Mouse (Mus musculus) ovary, postnatal 14 days (tissue): Measurements from ENCODE around the gene Tnfrsf22.
"Not testable (repeated sequence)": the region's sequence is repeated elsewhere in the genome, so short reads cannot be mapped to it uniquely, and the experiment has no call there.

Experiments
- DNase-seq: peaks from one replicate; pipeline ENCODE4 v3.0.0; 2022; ENCODE audit warnings: low spot score

Tnfrsf22 gene

DNA sequence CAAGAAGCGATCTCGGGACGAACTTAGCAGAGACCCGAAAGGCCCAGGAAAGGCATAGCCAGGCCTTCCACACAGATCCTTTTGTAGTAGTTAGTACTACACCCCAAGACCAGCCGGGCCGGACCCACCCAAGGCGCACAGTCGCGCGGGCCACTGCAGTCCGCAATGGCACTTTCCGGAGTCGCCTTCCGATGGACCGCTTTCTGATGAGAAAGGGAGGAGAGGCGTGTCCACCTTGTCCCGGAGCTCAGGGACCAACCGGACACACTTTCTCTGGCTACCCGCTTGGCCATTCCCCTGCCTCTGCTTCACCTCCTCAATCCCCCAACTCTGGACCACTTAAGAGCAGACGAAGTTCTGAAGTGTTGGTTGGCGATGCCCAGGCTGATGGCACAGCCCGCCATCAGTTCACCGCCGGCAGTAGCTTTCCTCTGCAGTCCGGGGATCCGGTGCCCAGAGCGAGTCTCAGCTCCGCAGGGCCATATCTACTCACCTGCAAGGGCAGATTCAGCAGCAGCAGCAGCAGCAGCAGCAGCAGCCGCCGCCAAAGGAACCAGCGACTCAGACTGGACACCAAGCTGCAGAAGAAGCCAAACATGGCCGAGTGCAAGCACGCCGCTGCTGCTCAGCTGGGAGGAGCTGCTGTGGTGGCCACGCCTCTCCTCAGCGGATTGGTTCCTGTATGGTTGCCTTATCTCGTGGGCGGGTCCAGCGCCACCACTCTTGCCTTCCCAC lies at the start of gene Tnfrsf22:
Tnfrsf22 (minus strand) TSS at position 628 of the 735 bp plus-strand sequence.
- peak; percentile 65 for DNase-seq

DNA sequence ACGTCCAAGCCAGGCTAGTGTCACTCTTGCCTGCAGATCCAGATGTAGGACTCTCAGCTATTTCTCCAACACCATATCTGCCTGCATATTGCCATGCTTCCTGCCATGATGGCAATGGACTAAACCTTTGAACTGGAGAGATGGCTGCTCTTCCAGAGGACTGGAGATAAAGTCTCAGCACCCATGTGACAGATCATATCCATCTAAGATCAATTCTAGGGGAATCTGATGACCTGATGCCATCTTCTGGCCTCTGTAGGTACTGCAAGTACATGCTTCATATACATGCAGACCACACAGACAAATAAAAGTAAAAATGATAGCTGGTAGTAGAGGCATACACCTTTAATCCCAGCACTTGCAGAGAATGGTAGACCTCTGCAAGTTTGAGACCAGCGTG lies 46.7 kb upstream of the Tnfrsf22 start:
- no peak for DNase-seq

DNA sequence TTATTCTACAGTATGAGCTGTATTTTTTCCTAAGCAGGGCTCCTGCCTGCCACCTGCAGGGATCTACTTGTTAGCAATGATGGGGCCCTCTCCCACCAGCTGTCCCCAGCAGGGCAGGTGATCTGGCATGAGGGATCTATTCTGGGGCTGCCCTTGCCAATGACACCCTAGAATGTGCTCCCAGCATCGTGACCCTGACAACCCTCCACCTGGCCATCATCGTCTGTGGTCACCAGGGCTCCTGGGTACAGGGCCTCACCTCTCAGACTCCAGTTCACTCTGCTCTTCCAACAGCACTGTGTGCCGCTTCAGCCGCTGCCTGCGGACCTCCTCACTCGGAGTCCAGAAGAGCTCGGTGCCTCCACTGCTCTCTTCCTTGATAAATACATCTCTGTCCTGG lies 45.1 kb upstream of the Tnfrsf22 start:
- no peak for DNase-seq

DNA sequence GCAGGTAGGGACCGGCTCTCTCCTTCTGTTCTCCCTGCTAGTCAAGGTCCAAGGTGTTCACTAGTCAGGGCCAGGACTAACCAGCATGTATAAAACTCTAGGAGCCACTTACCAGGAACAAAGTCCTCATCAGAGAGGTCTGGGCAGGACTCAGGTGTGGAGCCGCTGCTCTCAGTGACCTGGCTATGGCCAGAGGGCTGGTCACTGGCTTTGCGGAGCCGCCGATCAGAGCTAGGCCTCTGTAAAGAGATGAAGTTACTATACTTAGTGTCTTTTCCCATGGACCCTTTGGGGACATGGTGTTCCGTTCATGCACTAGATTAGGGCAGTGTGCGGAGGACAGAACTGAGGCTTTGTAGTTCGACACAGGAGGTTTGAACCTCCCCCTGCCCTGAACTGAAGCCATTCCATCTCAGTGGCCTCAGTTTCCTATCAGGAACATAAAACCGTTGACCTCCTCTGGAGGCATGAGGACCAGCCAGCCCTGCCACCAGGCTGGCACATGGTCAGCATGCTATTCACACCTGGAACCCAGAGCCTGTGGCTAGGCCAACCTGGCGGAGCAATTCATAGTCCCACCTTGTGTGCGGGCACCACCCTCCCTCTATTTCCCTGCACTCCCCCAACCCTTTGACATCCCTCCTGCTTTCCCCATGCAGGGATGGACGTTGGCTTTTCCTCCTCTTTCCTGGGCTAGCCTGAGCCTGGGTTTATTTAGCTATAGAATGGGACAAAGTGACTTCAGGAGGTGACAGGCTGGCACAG lies 43.5 kb upstream of the Tnfrsf22 start:
- no peak for DNase-seq

DNA sequence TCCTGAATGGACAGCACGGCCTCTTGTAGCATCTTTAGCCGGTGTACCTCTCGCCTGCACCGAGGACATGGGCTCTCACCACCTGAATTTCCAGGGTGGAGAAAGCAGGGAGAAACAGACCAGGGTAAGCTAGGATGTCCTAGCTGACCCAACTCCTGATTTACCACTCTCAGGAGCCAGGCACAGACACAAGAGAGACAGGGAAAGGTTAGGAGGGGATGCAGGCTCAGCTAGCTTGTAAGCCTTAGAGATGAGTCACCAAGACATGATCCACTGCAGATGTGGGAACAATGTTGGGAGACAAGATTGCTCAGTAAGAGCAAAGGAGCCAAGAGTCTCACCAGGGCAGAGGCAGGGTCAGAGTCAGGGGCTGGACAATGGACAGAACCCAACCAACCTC lies 42.4 kb upstream of the Tnfrsf22 start:
- DNase-seq: no peak

DNA sequence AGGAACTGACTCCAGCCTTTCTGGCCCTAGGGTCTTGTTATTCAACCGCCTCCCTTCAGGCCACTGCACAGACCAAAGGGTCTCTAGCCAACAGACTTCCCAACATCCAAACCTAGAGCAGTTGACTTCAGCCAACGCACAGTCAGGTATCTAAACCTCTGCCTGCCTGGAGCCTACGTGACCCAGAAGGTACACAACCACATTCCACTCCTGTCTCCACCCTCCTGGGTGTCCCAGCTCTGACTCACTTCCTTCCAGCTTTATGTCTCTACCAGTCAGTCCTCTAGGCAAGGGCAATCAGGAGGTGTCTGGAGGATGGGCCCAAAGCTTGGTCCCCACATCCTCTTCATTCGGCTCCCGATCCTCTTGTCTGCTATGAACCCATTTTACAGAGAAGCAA lies 41.7 kb upstream of the Tnfrsf22 start:
- no peak for DNase-seq

DNA sequence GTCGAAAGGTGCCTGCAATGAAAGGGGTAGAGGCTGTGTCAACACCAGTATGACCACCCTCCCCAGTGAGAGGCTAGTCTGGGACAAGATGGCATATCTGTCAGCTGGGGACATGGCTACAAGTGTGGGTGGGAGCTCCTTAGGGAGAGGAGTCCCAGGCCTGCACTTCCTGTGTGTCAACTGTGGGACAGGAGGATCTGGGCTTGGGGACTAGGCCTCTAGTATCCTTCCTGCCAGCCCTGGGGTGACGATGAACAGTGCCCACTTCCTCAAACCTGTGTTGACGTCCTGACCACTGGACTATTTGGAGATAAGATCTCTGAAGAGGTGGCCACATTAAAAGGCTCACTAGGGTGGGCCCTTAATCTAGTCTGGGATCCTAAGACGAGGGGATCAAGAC lies 40.5 kb upstream of the Tnfrsf22 start:
- DNase-seq: no peak

DNA sequence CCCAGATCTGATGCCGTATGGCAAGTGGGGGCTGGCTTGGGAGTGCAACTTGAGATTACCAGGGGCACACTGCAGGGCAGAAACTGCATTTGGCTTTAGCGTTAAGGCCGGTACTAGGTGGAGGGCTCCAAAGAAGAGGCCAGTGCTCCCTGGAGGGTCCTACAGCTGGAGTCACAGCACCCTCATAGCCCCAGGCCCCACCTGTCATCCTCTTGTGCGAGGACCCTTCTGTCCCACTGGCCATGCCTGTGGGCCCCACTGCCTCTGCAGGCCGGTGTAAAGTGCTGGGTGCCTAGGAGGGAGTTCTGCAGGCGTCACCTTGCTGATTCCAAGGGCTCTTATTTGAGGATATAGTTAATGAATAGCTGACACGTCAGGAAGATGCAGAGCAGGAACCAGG lies 40.0 kb upstream of the Tnfrsf22 start:
- no peak for DNase-seq

DNA sequence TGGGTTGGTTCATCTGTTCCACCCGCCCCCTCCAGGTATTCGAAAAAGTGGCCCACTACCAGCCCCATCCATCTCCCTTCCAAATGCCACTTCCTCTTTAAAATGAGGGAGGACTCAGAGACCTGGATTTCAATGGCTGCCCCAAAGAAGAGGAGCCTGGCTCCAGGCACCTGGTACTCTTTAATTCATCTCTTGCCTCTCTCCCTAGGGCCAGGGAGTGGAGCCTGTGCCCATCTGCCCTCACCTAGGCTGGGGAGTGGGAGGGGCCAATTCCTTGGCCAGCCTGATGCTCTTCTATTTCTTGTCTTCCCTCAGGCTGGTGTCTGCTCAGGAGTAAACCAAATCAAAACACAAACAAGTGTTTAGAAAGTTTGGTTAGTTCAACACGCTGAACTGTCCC lies 37.2 kb upstream of the Tnfrsf22 start:
- DNase-seq: not testable (repeated sequence)

DNA sequence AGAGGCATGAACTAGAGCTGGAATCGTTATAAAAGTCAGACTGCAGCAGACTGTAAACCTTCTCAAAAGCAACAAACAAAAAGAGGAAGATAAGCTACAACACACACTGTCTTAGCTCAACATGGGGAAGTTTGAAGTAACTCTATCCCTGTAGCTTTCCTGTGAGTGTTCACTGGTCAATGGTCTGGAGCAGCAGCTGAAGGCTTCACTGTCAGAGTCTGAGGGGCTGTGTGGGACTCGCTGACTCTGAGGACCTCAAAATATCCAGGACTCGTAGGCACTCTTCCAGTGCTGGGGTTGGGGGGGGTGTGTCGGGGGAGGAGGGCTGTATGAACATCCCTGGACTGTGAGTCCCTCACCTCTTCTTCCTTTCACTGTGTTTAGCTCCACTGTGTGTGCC lies 36.7 kb upstream of the Tnfrsf22 start:
- DNase-seq: not testable (repeated sequence)

DNA sequence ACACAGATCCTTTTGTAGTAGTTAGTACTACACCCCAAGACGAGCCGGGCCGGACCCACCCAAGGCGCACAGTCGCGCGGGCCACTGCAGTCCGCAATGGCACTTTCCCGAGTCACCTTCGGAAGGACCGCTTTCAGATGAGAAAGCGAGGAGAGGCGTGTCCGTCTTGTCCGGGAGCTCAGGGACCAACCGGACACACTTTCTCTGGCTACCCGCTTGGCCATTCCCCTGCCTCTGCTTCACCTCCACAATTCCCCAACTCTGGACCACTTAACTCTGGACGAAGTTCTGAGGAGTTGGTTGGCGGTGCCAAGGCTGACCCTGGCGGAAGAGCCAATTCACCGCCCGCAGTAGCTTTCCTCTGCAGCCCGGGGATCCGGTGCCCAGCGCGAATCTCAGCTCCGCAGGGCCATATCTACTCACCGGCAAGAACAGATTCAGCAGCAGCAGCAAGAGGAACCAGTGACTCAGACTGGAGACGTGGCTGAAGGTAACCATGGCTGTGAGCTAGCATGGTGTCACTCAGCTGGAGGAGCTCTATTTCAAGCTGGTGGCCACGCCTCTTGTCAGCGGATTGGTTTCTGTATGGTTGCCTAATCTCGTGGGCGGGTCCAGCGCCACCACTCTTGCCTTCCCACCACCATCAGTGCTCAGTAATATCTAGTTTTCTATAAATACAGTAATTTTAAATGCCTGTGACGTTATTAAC lies 36.1 kb upstream of the Tnfrsf22 start, which contains the start of gene Tnfrsf23:
Tnfrsf23 (minus strand) TSS at position 514 of the 709 bp plus-strand sequence.
- peak; percentile 31 for DNase-seq

DNA sequence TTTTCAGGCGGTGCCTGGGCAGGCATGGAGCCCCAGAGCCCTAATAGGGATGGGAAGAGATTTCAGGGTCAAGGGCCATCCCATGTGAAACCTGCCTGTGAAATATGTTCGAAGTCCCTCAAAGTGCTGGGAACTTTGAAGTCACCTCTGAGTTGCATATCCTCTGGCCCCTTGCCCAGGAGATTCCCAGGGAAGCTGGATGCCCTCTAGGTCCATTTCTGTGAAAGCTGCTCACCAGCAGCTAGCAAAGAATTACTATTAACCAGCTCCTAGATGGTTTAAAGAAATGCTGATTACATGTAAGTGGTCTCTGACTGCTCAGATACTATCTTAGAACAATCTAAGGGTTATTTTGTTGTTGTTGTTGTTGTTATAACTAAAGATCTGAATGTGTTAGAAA lies 35.1 kb upstream of the Tnfrsf22 start:
- DNase-seq: not testable (repeated sequence)

DNA sequence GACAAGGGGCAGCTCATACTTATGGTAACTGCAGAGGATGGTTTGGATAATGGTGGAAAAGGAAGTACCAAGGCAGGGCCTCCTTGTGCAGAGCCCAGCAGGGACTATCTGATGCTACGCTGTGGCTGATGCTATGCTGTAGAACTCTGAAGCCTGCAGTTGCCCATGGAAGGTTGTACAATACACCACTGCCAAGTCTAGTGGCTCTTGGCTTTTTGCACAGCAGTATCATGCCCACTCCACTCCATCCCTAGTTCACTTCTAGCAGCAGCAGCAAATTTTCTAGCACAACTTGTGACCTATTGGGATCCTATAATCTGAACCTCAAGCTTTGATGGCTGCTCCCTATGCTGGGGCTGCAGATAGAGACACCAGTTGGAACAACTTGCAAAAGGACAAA lies 32.1 kb upstream of the Tnfrsf22 start:
- no peak for DNase-seq

DNA sequence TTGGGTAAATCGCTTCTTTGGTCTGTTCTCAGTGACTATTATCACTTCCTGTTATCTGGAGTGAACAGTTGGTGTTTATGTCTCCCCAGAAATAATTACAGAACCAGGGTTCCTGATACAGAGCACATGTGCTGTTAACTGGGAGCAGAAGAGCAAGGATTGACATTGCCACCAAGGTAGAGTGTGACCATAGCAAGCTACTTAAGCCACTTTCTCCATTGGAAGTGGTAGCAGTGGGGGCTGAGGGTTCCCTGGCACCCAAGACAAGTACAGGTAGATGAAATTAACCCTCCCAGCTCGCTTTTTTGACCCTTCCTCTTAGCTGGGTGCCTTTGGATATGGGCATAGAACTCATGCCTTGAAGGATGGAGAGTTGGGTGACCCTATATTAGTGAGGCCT lies 31.4 kb upstream of the Tnfrsf22 start:
- DNase-seq: not testable (repeated sequence)

DNA sequence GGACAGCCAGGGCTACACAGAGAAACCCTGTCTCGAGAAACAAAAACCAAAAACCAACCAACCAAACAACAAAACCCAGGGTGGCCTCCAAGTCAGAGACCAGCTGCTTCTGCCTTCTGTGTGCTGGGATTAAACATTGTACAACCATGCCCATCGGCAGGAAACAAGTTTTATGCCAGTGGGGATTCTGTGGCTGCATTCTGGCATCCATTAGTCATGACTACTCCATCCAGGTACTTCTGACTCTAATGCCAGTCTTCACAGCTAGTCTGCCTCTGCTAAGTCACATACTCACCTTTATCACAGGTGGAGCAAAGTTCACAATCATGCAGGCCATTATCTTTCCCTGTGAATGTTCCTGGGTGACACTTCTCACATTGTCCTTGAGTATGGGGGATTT lies 30.2 kb upstream of the Tnfrsf22 start:
- DNase-seq: not testable (repeated sequence)

DNA sequence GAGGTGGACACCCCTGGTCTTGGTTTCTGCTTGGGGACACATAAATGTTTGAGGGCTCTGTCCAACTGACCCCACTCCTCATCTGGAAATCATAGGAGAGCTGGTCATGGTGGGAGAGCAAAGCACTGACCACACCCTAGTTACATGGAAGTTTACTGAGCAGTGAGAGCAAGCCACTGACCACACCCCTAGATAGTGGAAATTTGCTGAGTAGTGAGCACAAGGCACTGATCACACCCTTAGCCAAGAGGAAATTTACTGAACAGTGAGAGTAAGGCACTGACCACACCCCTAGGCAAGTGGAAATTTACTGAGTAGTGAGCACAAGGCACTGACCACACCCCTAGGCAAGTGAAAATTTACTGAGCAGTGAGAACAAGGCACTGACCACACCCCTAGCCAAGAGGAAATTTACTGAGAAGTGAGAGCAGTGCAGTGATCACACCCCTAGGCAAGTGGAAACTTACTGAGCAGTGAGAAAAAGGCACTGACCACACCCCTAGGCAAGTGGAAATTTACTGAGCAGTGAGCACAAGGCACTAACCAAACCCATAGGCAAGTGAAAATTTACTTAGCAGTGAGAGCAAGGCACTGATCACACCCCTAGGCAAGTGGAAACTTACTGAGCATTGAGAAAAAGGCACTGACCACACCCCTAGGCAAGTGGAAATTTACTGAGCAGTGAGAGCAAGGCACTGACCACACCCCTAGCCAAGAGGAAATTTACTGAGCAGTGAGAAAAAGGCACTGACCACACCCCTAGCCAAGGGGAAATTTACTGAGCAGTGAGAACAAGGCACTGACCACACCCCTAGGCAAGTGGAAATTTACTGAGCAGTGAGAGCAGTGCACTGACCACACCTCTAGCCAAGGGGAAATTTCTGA lies 17.2 kb upstream of the Tnfrsf22 start:
- DNase-seq: no peak

DNA sequence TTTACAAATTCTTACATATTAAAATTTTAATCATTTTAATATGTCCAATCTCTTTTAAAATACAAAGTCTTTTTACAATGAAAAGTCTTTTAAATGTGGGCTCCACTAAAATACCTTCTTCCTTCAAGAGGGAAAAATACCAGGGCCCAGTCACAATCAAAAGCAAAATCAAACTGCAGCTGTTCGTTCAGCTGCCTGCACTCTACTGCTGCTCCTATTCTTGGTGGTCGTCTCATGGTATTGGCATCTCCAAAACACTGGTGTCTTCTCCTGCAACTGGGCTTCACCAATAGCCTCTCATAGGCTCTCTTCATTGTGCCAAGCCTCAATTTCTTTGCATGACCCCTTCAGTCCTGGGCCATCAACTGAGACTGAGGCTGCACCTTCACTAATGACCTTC lies 14.0 kb upstream of the Tnfrsf22 start:
- no peak for DNase-seq

DNA sequence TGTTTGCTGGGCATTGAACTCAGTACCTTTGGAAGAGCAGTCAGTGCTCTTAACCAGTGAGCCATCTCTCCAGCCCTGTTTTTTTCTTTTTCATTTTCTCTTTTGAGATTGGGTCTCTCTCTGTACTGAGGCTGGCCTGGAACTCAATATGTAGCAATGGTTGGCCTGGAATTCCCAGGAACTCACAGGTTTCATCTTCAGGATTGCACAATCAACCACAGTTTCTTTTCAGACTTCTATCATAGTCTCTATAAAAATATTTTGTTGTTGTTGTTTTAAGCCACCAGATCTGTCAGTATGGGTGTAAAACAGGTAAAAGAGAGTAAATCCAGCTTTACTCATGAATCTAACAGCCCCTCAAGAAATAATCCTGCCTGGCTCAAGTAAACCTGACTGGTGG lies 11.3 kb upstream of the Tnfrsf22 start:
- no peak for DNase-seq

DNA sequence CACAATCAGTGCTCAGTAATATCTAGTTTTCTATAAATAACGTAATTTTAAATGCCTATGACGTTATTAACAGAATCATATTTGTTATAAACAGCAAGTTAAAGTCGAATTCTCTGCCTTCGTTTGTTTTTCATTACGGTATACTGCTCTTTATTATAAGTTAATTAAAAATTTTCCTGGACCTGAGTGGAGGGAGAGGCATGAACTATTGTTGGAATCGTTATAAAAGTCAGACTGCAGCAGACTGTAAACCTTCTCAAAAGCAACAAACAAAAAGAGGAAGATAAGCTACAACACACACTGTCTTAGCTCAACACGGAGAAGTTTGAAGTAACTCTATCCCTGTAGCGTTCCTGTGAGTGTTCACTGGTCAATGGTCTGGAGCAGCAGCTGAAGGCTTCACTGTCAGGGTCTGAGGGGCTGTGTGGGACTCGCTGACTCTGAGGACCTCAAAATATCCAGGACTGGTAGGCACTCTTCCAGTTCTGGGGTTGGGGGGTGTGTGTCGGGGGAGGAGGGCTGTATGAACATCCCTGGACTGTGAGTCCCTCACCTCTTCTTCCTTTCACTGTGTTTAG lies 397 bp upstream of the Tnfrsf22 start:
- DNase-seq: not testable (repeated sequence)

DNA sequence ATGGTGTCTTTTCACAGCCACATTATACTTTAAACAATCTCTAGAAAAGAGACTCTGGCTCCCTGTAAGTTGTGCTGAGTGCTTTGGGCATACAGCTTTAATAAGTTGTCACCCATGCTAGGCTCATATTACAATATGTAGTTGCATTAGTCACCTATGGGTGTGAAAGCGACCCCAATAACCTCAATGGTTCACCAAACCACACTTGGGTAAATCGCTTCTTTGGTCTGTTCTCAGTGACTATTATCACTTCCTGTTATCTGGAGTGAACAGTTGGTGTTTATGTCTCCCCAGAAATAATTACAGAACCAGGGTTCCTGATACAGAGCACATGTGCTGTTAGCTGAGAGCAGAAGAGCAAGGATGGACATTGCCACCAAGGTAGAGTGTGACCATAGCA lies 5.5 kb downstream of the Tnfrsf22 start:
- not testable (repeated sequence) for DNase-seq

DNA sequence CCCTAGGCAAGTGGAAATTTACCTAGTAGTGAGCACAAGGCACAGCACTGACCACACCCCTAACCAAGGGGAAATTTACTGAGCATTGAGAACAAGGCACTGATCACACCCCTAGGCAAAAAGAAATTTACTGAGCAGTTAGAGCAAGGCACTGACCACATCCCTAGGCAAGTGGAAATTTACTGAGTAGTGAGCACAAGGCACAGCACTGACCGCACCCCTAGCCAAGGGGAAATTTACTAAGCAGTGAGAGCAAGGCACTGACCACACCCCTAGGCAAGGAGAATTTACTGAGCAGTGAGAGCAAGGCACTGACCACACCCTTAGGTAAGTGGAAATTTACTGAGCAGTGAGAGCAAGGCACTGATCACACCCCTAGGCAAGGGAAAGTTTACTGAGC lies 12.8 kb downstream of the Tnfrsf22 start:
- DNase-seq: no peak
